Mouse (Mus musculus): ENCODE data around the gene Ano4.

Ano4 gene

GRCm38 (mm10) chr10:89280402-89280801, 64.2 kb downstream of the Ano4 start:
- DNase-seq (ENCODE audit: low read depth, low spot score): no peak

- DNase-seq (ENCODE audit: low read depth, low spot score): no peak
Observed at GRCm38 (mm10) chr10:89273001-89273680, 71.4 kb downstream of the Ano4 start.

DNA sequence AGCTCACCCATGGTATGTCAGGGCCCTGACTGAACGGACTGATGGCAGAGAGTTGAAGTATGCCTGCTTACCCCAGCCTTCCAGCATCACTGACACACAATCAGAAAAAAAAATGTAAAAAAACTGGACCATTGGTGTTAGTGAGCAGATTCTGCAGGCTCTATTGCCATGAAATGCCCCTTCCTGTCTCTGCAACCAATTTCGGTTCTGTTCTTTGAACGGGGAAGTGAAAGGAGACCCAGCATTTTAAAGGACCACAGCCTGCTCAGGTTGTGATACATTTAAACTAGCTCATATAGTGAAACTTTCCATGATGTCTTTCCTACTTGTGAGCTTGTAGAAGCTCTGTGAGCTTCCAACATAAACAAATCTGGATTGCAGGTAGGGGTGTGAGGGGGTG, 77.2 kb downstream of the Ano4 start:
- peak; percentile 7 for DNase-seq (ENCODE audit: low read depth, low spot score)

GRCm38 (mm10) chr10:89263396-89263795, 81.2 kb downstream of the Ano4 start:
- no peak for DNase-seq (ENCODE audit: low read depth, low spot score)

DNA sequence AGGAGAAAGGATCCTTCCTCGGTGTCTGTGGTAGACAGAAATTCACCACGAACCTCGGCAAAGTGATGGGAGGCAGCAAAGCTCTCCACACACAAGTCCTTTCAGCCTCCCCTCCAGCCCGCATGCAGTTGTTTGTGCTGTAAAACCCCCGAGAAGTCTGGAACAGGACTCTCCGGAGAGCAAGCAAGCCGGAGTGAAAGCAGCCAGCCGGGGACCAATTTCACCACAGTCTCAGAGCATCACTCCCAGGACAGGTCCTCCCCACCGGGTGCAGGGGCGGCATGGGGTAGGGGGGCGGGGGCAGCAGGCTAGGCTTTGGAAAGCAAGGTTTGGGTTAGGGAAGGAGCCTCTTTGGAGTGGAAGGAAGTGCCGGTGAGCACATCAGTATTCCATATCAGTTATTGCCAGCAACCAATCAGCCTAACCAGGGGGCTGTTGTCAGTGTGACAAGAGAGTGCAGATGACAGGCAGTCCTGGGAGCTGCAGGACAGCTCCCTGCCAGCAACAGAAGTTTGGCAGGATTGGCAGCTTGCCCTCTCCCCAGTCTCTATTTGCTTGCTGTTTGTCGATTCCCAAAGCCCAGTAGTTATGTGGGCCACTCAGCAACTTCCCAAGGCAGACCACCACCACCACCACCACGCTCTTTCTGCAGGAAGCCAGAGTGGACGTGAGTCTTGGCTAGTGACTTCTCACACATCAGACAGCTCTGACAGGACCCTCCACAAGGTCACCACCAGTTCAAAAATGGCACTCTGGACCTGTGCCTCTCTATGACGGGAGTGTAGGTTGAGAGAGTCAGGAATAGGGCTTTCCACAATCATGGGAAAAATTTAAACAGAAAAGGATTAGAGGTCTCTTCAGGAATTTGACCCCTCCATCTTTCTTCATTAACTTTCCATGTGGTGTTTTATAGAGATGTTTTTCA, 86.8 kb downstream of the Ano4 start:
- DNase-seq (ENCODE audit: low read depth, low spot score): no peak

GRCm38 (mm10) chr10:89256762-89257456, 87.7 kb downstream of the Ano4 start:
- DNase-seq (ENCODE audit: low read depth, low spot score): no peak

DNA sequence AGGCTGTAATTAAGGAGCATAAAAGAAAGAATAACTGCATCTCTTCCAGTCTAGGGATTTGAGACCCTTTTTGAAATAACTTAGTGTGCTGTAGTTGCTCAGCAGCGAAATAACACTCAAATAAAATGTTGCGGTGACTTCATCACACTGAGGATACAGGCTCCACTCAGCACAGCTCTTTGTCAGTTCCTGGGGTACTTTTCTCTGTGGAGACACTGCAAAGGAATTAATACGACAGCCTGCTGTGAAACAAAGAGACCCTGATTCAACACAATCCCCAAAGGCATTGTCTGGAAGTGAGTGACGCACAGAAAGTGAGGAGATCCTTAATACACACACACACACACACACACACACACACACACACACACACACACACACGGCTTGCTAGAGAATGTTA, 89.8 kb downstream of the Ano4 start:
- no peak for DNase-seq (ENCODE audit: low read depth, low spot score)

DNA sequence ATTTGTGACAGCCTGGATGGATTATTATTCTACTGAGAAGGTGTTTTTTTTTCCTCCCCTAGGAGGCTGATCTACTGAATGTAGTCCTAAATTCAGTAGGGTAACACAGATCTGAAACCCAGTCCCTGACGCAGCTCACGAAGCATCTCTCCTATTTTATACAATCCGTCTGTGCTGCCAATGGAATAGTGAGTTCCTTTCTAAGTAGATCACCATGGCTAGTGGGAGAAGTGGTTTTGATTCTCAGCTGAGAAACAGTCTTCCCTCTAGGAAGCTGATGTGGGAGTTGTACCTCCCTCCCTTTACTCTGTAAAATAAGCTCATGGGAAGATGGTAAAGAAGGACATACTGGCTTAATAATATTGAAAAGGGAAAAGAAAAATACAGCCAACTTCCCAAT, 90.8 kb downstream of the Ano4 start:
- no peak for DNase-seq (ENCODE audit: low read depth, low spot score)

- no peak for DNase-seq (ENCODE audit: low read depth, low spot score)
Observed at GRCm38 (mm10) chr10:89252636-89253035, 91.9 kb downstream of the Ano4 start.

DNA sequence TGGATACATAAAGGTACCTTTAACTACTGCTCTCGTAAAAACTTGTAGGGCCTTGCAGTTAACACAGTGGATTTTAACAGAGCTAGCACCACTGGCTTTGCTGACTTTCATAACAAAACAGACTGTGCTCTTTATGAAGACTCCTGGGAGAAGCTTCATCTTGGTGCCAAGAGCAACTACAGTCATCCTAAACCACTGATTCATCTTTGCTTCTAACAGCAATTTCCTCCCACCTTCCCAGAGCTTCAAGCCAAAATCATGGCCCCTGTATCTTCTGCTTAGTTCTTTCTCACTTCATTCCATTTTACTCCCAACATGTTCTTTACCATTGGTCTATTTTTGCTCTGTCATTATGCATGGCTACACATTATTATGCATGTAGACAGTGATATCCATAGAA, 100.8 kb downstream of the Ano4 start:
- DNase-seq (ENCODE audit: low read depth, low spot score): no peak

DNA sequence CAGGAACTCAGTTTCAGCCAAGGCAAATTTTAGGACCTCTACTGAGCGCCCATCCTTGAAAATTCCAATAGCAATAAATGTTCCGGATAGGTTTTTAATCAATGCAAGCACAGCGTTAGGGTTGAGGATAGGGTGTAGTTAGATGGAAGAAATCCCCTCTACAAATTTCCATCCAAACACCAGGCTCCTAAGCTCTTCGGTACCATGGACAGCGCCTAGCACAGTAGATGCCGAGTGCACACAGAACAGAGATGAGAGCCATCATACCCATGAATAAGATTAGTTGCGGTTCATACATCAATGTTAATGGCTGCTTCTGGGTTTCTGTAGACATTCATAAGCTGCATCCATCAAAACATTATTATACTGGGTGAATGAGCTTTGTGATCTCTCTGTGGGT, 120.0 kb downstream of the Ano4 start:
- DNase-seq (ENCODE audit: low read depth, low spot score): peak; percentile 2

DNA sequence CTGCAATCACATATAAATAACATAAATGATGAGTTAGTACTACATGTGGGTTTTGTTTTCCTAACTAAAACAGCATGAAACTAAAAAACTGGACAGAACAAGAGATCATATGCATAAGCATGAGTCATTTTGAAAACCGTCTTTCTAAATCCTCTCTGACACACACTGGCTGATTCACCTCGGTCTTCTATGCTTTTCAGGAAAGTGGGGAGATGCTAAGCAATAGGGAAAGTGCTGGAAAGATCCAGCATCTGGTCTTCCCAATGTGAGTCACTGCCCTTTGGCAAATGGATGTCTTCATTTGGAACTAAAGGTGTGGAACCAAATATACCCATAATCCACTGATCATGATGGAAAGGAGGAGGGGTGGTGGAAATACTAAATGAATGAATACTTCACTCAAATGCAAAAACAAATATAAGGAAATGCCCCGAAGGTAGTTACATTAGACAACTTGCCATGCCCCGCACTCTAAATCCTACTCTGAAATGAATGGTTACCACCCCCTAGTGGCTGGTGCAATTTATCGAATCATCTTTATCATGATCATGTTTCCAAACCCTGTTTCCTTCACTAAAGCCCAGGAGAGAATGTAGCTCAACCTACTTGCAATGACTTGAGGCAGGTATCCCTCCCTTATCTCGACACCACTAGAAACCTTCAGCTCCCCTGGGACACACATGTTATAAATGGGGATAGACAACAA, 122.1 kb downstream of the Ano4 start:
- DNase-seq (ENCODE audit: low read depth, low spot score): no peak

GRCm38 (mm10) chr10:89216078-89216477, 128.5 kb downstream of the Ano4 start:
- DNase-seq (ENCODE audit: low read depth, low spot score): no peak

DNA sequence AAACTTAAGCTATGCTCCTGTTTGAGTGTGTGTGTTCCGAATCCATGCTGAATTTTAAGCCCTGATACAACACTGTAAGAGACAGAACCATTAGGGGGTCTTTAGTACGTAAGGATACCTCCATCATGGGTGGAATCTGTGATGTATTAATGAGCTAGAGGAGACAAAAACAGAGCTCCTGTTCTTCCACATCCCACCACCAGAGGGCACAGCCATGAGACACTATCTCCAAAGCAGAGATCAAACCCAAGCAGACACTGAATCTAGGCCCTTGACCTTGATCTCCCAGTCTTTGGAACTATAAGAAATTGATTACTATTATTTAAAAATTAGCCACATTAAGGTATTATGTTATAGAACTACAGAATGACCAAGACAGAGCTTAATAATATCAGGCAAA, 138.7 kb downstream of the Ano4 start:
- DNase-seq (ENCODE audit: low read depth, low spot score): peak; percentile 5

- no peak for DNase-seq (ENCODE audit: low read depth, low spot score)
Observed at GRCm38 (mm10) chr10:89196444-89196843, 148.1 kb downstream of the Ano4 start.

DNA sequence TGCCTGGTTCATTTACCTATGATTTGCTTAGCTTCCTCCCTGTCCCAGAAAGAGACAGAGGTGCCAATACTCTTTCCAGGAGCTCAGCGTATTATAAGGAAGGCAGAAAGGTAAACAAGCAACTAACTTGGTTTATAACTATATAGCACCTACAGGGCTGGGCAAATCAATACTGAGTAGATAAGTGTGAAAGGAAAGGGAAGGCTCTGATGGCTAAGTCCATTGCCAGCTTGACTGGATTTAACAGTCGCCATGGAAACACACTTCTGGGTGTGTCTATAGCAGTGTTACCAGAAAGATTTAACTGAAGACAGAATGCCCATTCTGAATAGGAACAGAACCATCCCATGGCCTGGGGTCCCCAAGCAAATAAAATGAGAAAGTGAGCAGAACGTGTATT, 149.5 kb downstream of the Ano4 start:
- no peak for DNase-seq (ENCODE audit: low read depth, low spot score)

- no peak for DNase-seq (ENCODE audit: low read depth, low spot score)
Observed at GRCm38 (mm10) chr10:89194440-89194839, 150.1 kb downstream of the Ano4 start.

DNA sequence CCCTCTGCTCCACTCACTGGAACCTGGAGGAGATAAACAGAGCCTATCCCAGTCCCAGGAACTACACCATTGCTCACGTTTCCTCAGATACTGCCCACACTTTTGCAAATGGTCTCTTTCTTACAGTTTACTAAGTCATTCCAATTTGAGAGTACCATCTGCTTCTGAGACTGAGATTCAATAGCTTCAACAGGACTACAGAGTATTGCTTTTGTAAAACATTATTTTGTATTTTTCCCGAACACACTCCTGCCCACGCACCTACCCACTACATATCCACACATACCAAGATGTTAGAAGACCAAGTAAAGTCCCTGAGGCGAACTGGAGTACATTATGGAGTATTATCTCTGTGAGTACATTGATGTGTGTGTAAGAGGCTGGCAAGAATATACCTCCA, 166.6 kb downstream of the Ano4 start:
- no peak for DNase-seq (ENCODE audit: low read depth, low spot score)

DNA sequence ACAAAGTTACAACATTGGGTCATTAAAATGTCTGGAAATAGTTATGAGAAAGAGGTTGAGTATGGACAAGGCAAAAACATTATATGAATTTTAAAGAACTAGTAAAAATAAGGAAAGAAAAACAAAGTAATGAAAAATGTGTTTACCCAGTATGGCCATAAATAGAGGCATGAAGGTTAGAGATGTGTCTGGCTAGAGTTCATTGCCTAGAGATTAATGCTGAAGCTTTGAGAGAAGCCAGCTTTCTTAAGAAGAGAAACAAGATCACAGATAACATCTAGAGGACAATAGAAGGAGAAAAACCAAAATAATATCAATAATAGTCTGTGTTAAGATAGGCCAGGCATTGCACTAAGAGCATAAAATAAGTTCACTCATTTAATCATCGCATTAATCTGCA, 180.0 kb downstream of the Ano4 start:
- no peak for DNase-seq (ENCODE audit: low read depth, low spot score)

DNA sequence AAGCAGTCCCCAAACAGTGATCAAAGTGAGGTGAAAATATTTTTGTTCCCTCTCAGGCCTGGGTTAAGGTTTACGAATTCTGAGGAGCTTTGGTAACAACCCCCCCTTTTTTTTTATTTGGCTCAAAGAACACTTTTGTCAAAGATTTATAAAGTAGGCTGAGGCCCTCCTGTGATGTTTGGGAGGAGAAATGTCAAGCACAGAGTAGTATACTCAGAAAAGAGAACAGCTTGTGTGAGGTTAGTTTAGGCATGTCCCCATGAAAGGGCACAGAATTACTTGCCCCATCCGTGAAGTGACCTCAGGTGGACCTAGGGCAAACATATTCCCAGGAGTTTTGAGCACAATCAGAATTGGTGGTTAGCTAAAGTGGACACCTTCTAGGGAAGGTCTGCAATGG, 189.1 kb downstream of the Ano4 start:
- no peak for DNase-seq (ENCODE audit: low read depth, low spot score)

- no peak for DNase-seq (ENCODE audit: low read depth, low spot score)
Observed at GRCm38 (mm10) chr10:89154797-89155465, 189.6 kb downstream of the Ano4 start.

Measured in A20 (cell line).